Mouse (Mus musculus): Measurements from ENCODE around the gene Dync1h1.

The Dync1h1 gene

DNA sequence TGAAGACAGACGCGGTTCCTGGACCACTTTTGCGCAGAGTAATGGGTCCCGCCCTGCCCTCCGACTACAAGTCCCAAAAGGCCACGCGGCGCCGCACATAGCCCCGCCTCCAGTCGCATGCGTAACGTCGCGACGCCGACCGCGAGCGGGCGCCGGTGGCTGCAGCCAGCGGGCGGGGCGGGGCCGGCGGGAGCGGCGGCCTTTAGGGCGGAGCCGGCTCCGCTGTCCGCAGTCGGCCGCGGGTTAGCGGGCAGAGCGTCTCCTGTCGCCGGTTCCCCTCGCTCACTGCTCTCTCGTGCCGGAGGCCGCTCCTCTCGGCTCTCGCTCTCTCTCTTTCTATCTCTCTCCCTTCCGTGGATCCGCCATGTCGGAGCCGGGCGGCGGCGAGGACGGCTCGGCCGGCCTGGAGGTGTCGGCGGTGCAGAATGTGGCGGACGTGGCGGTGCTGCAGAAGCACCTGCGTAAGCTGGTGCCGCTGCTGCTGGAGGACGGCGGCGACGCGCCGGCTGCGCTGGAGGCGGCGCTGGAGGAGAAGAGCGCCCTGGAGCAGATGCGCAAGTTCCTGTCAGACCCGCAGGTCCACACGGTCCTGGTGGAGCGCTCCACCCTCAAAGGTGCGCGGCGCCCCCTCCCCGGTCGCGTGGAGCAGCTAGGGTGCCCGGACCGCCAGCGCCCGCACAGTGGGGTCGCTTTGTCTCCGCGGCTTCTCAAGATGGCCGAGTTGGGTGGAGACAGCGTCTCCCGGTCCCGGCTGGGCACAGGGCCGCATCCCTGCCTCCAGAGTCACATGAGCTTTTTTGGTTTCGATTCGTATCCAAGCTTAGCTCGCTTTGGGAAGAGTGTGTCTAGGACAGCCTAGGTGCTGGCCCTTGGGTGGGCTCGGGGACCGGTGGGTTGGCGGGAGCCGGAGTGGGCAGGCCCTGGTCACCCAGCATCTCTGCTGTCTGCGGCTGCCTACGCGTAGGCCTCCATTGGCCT, at the start of gene Dync1h1:
Dync1h1 (plus strand) TSS at position 212 of the 978 bp plus-strand sequence.
- in situ Hi-C loops (cut with MboI; ENCODE audit: unreplicated experiment in 2 of 2), result loop anchor here (5.0 kb wide), 2 partner anchors 91 to 241 kb away; partner anchors contain the start of gene Mok (in 1 of the 2)

DNA sequence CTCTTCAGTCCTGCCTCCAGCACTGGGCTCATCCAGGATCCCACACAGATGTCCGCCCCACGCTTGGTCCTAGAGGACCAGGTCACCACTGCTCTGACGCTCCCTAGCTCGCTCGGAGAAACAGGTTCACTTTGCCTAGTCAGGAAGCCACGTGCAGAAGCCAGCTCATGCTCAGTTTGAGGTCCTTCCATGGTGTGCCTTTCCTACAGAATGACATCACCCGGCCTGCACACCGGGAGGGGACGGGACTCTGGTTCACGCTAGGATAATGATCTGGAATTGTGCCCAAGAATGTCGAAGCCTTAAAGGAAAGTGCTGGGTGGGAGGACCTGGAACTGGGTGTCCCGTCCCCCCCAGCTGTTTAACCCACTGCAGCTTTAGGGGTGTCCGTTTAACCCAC, 49.1 kb upstream of the Dync1h1 start:
- in situ Hi-C loops (cut with MboI; ENCODE audit: unreplicated experiment in 2 of 2), result no loop called here

DNA sequence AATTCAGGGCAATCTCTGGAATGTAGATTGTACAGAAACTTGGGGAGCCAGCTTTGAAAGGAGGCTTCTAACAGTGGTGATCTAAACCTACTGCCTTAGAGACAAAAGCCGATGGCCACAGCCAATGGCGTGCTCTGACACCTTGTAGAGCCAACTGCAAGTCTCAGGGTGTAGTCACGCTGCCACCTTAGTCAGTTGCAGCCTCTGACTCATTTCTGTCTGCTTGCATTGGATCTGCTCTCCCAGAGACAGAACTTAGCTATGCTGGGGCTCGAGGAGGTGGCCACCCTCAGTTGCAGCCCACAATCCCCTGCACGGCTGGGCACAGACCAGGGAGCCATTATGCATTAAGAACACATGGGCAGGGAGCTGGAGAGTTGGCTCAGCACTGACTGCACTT, 47.9 kb upstream of the Dync1h1 start:
- in situ Hi-C loops (cut with MboI; ENCODE audit: unreplicated experiment in 2 of 2), result no loop called here

DNA sequence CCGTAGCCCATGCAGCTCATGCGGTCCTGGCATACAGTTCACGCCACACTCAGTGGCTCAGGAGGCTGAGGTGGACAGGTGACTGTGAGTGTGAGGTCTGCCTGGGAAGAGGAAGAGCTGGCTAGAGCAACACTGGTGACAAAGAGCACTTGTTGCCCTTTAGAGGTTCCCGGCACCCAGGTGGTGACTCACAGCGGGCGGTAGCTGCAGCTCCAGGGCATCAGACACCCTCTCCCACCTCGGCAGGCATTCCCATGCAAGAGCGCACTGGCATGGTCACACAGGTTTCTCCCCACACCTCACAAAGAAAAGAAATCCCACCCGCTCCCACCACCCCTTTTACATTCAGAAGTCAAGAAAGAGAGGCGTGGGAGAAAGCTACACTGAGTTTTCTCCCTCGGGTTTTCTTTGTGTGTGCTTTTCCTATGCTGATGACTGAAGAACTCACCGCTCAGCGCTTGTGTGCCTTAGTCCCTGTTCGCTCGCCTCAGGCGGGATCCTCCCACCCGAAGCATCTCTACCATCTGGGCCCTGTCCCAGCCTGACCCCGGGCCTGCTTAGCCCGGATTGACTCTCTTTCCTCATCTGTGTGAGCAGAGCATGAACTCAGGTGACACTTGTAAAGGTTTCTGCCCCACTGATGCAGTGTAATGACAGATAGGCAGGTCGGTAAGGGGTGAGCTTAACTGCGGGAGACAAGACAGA, 45.6 kb upstream of the Dync1h1 start:
- in situ Hi-C loops (cut with MboI; ENCODE audit: unreplicated experiment in 2 of 2), result no loop called here

DNA sequence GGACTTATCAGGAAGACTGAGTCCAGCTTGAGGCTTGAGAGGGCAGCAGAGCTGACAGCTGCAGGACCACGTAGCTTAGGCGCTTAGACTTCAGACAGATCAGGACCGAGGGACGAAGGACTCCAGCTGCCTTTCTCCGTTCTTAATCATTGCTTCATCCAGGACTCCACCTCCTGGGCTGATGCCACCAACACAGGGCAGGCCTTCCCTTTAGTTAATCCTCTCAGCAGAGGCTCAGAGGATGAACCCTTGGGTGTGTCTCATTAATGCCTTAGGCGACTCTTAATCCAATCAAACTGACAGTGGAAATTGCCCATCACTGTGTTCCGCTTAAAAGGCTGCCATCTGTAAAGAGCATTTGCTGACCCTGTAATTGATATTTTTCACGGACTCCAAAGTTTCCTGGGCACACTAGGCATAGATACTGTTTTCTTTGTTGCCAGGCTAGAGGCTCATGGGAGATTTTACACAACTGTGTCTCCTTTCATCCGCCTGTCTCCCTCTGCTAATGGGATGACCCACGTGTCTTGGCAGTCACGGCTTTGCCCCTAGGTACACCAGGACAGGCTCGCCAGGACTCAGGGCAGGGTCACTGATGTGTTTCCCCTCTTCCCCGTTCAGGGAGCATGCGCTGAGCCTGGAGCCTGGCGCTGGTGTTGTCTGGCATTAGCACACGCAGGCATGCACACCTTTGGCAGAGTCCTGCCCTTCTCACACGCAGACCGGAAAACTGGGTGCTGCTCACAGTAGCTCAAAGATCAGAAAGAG, 44.2 kb upstream of the Dync1h1 start:
- in situ Hi-C loops (cut with MboI; ENCODE audit: unreplicated experiment in 2 of 2), result no loop called here

DNA sequence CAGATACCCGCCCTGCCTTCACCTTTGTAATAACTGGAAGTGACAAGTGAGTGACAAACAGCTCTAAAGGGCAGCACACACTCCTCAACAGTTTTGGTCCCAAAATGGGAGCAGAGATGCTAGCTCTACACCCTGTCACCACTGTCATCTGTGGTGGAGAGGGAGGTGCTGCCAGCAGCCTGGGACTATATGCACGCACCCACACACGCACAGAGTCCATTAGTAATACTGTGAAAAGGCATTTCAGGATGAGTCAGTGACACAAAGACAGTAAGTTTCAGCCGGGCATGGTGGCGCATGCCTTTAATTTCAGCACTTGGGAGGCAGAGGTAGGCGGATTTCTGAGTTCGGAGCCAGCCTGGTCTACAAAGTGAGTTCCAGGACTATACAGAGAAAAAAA, 43.1 kb upstream of the Dync1h1 start:
- in situ Hi-C loops (cut with MboI; ENCODE audit: unreplicated experiment in 2 of 2), result no loop called here

DNA sequence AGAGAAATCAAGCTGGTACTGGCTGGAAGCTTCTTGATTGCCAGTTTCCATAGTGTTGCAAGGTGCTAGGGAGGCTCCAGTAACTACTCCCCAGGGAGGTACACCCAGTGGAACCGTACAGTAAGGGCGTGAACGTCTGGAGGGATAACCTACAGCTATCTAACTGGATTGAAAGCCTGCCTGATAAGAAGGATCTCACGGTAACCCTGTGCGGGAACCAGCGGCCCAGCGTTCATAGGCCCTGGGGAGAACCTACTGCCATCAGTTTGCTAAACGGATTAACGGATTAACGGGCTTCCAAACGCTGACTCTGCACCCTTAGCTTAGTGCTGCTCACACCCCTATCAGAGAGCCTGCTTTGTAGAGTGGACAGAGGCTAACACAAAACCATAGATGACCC, 37.9 kb upstream of the Dync1h1 start:
- in situ Hi-C loops (cut with MboI; ENCODE audit: unreplicated experiment in 2 of 2), result loop anchor here in 1 of 2 experiments (10.0 kb wide), 1 partner anchor 109 kb away; no protein-coding TSS in a partner anchor

DNA sequence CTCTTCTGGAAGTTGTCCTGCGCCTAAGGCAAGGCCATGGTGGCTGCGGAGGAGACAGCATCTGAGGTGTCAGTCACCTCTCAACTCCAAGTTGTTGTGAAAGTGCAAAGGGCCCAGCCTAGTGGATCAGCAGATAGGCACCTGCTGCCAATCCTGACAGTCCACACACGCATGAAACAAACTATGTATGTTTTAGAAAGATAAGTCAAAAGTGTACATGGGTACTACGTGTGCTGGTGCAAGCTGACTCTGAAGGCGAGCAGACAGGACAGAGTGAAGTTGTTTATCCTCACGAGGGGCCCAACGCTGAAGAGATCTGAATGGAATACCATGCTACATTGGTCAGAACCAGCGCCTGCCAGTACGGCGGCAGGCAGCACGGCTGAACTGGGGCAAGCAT, 36.4 kb upstream of the Dync1h1 start:
- in situ Hi-C loops (cut with MboI; ENCODE audit: unreplicated experiment in 2 of 2), result loop anchor here in 1 of 2 experiments (10.0 kb wide), 1 partner anchor 110 kb away; no protein-coding TSS in a partner anchor

DNA sequence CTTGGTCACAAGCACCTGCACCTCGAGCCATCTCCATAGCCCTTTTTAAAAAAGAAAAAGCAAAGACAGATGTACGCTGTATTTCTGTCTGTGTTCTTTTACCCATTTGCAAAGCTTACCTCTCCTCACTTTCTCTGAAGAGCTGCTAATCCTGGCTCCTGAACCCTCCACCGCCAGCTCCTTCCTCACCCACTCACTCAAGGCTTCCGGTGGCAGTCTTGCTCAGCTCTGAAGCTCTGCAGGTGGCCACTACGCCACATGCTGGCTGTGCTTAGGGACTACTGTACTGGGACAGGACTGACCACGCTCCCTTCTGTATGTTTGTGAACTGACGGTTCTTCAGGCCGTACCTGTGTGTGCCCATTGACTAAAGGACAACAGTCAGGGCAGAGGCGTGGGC, 34.9 kb upstream of the Dync1h1 start:
- in situ Hi-C loops (cut with MboI; ENCODE audit: unreplicated experiment in 2 of 2), result loop anchor here in 1 of 2 experiments (10.0 kb wide), 1 partner anchor 112 kb away; no protein-coding TSS in a partner anchor

DNA sequence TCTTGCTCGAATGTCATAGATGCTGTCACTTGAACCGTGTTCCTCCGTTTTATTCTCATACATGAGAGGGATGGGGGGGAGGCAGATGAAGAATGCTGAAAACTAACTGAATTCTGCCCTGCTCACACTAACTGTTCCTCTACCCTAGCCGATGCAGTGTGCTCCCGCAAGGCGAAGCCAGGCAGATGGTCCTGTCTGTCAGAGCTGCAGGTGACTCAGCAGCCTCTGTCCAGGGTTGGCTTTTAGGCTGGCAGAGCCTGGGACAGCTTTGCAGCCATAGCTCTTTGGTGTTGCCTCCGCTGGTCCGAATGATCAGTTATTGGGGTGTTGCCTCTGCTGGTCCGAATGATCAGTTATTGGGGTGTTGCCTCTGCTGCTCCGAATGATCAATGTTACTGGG, 30.2 kb upstream of the Dync1h1 start:
- in situ Hi-C loops (cut with MboI; ENCODE audit: unreplicated experiment in 2 of 2), result no loop called here

DNA sequence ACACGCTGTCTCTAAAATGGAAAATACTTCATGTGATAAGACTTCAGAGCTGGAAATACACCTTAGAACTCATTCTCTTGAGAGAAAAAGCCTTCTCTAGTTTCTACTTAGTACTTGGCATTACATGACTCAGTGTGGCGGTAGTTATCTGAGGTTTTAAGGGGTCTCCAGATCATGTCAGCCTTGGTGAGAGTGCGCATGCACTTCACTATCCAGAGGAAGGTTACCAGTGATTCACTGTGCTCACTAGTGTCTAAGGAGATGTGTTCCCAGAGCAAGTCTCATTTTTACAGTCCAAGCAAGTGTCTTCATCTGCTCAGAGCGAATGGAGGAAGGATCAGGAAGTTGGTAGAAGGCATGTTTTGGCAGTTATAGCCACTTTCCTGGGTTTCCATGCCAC, 28.9 kb upstream of the Dync1h1 start:
- in situ Hi-C loops (cut with MboI; ENCODE audit: unreplicated experiment in 2 of 2), result no loop called here

DNA sequence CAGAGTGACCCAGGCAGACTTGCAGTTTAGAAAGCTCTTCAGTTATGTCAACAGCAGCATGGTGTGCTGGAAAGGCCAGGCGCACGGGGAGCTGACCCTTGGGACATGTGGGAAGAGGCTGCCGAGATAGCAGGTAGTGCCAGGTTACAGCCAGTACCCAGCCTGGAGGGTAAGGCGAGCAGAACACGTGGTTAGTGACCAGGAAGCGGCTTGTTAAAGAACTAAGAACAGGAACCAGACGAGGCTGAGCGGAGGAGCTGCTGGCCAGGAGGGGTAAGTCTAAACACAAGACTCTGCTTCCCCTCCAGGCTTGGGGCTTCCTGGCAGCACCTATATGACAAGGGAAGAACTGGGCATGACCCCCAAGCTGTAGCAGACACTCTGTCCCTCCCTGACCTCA, 27.6 kb upstream of the Dync1h1 start:
- in situ Hi-C loops (cut with MboI; ENCODE audit: unreplicated experiment in 2 of 2), result no loop called here

DNA sequence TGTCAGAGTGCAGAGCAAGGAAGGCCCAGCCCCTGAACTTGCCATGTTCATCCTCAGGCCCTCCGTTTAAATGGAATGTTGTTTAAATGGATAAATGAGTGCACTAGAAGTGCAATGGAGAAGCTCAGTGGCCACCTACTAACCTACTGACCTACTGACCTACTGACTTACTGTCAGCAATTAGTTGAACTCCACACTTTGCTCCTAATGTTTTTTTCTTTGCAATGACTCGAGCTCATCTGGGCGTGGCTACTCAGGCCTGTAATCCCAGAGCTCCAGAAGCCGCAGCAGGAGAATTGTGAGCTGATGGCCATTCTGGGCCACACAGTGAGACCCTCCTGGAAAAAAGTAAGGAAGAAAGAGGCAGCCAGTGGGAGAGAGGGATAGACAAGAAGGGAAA, 25.3 kb upstream of the Dync1h1 start:
- in situ Hi-C loops (cut with MboI; ENCODE audit: unreplicated experiment in 2 of 2), result no loop called here

DNA sequence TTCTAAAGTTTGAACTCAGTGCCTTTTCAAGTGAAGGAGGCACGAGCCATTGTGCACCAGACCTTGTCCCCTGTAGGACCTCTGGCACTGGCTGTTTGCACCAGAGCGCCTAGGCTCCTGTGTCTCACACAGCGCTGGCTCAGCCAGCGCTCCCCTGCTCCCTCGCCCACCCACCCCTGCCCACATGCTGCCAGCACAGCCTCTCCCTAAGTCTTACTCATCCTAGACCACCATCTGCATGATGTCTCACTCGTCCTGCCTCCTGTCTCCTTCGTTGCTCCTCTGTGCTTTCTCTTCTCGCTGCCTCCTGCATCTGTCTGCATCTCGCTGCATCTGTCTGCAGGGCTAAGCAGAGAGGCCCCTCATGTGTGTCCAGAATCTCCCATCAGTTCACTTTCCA, 22.9 kb upstream of the Dync1h1 start:
- in situ Hi-C loops (cut with MboI; ENCODE audit: unreplicated experiment in 2 of 2), result no loop called here

DNA sequence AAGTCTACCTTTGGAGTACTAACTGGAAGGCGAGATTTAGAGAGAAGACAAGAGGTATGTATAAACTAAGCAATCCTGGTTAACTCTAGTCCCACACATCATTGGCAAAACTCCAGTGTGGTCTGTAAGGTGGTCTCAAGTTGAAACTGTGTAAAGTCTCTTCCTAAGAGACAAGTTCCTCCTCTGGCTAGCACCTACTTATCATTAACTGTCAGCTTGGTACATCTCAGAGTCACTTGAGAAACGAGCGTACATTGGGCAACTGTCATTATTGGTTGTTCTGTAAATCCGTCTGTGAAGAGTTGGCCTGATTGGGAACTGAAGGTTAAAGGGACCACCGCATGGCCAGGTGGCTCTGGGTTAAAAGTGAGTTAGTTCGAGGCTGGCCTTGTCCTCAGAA, 12.6 kb upstream of the Dync1h1 start:
- in situ Hi-C loops (cut with MboI; ENCODE audit: unreplicated experiment in 2 of 2), result no loop called here

DNA sequence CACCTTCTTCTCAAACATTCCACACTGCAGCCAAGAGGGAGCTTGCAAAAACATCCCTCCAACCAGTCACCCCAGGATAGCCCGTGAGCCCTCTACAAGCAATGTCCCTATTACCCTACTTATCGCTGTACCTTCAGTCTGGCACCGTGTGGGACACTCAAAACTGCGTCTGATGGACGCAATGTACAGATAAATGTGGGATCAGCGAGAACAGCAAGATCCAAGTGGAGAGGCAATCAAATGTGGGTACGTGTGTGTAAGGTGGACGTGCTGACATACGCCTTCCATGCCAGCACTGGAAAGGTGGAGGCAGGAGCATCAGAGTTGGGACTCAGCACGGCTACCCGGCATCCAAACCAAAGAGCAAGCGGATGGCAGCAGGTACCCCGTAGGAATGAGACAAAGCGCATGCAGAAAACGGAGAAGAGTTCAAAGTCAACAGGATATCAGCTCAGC, 10.4 kb upstream of the Dync1h1 start:
- in situ Hi-C loops (cut with MboI; ENCODE audit: unreplicated experiment in 2 of 2), result loop anchor here (5.0 to 10.0 kb wide), 5 partner anchors 114 to 404 kb away; partner anchors contain the start of genes Hsp90aa1 (in 1 of the 2), Mok (in 1 of the 2) and Ppp2r5c (in 1 of the 2)

DNA sequence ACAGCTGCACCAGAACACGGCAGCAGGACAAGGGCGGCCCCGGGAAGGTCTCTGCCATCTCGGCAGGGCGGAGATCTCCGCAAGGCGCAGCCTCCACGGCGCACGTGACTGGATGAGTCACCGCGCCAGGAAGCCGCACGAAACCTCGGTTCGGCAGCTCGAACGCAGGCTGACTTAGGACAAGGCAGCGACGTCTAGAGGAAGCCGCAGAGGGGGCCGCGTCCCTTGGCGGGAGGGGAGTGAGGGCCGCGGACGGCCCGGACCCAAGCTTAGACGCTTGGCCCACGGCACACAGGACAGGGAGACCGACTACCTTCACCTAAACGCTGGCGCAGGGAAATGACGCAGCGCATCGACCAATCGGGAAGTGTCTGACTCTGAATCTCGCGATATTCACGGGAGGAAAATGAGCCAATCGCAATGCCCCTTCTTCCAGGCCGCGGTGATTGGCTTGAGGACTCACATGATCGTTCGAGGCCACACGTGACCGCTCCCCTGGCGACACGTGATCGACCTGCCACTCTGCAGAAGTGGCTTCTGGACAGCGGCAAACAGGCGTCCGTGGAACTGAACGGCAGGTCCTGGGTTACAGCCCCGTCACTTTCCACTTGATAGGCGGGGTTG, 9.9 kb upstream of the Dync1h1 start:
- in situ Hi-C loops (cut with MboI; ENCODE audit: unreplicated experiment in 2 of 2), result loop anchor here (5.0 to 10.0 kb wide), 5 partner anchors 113 to 403 kb away; partner anchors contain the start of genes Hsp90aa1 (in 1 of the 2), Mok (in 1 of the 2) and Ppp2r5c (in 1 of the 2)

DNA sequence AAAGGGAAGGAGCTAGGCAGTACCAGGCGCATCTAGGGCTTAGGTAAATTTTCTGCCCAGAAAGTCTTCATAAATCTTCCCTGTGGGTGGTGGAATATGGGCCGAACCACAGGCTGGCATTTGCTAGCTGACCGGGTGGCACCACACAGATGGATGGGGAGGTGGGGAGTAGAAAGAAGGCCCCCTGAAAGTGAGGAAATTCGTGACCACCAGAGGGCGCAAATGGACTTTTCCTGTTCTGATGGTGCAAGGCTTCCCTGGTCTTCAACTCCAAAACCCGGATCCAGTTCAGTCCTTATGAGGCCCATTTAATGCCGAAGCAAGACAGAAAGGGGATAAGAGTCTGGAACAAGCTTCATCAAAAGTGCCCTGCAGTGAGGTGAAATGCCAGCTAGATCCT, 2.7 kb upstream of the Dync1h1 start:
- in situ Hi-C loops (cut with MboI; ENCODE audit: unreplicated experiment in 2 of 2), result loop anchor here in 1 of 2 experiments (10.0 kb wide), 3 partner anchors 106 to 396 kb away; partner anchors contain the start of gene Hsp90aa1

DNA sequence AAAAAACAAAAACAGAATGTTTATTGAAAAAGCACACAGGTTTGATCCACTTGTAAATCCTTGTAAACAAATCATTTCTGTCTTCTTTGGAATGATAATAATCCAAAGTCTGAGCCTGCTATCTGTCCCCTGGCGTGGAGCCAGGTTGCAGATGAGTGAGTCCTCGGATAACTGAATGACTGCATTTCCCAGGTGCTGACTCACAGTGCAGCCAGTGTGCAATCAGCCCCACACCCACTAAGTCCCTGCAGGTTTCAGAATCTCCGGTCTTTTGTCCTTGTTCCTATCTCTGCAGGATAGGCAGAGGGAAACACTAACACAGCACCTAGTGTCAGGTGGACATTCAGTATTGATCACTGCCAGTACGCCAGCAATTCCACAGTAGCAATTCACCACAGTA, 1.5 kb upstream of the Dync1h1 start:
- in situ Hi-C loops (cut with MboI; ENCODE audit: unreplicated experiment in 2 of 2), result loop anchor here (5.0 to 10.0 kb wide), 5 partner anchors 93 to 395 kb away; partner anchors contain the start of genes Hsp90aa1 (in 1 of the 2) and Mok (in 1 of the 2)

Data from v-Abl transformed pro-B cells (cell line).